Comparison of ENCODE assay signal across 10 mouse cellular contexts in genomic region chr12:112646139-112646538, GRCm38 (mm10). TPM values are rescaled to one million over a fixed set of nuclear protein-coding genes. Genes with fewer than 3 reads are reported as not detected.
A peak's percentile ranks its signal among the peaks of the same experiment; 100 is the strongest.
DNase-seq lines count a peak whose midpoint lies in the region; ATAC-seq and TF ChIP-seq lines count a peak whose summit lies in the region.
"Had no signal": no experiment of that assay in that cellular context is flagged by ENCODE, and none has a peak within 500 bp of the region (broad histone marks: within the 10 kb centered on the region; RNA-seq: fewer than 3 reads in every experiment).

No protein-coding gene starts in this region.

- no peak for TF ChIP-seq EP300 in heart, adult 2 months (IDR thresholded peaks at IDR 0.05; ENCODE audit: insufficient read depth, low read depth, low read length)

- DNase-seq in heart, adult 2 months: no peak
- no peak for DNase-seq in cerebellum, postnatal 14 days
- no peak for DNase-seq in frontal cortex, postnatal 25 days (ENCODE audit: low spot score in 2 of 2)
- no peak for DNase-seq in spleen, adult 12 weeks (ENCODE audit: low spot score)
- DNase-seq: adrenal gland, adult 2 months; kidney, postnatal 25 days had no signal

- H3K36me3 ChIP-seq in heart, embryonic 11.5 days (ENCODE audit: control insufficient read depth, insufficient read depth, low read length): peaks cover 4% of the 10 kb centered on the region
- no peaks in the 10 kb centered on the region for H3K36me3 ChIP-seq in heart, adult 2 months (ENCODE audit: control insufficient read depth, insufficient read depth, low read length)
- peaks cover 7% of the 10 kb centered on the region for H3K36me3 ChIP-seq in hindbrain, embryonic 16.5 days (ENCODE audit: control insufficient read depth, insufficient read depth, low read length)
- H3K36me3 ChIP-seq in midbrain, embryonic 13.5 days: peaks cover 34% of the 10 kb centered on the region

- peaks cover 18% of the 10 kb centered on the region for H3K4me1 ChIP-seq in heart, embryonic 11.5 days (ENCODE audit: control insufficient read depth, insufficient read depth, low read length)
- H3K4me1 ChIP-seq in heart, adult 2 months (ENCODE audit: control insufficient read depth, insufficient read depth, low read length): peaks cover 2% of the 10 kb centered on the region
- H3K4me1 ChIP-seq in bone marrow macrophage, adult 2 months (ENCODE audit: control insufficient read depth, insufficient read depth, low read length): peaks cover 17% of the 10 kb centered on the region
- H3K4me1 ChIP-seq in hindbrain, embryonic 16.5 days (ENCODE audit: control insufficient read depth, insufficient read depth, low read depth, low read length): peaks cover 19% of the 10 kb centered on the region
- H3K4me1 ChIP-seq in midbrain, embryonic 13.5 days (replicated peaks): peaks cover 19% of the 10 kb centered on the region

- H3K4me3 ChIP-seq in heart, embryonic 11.5 days (ENCODE audit: low read depth, low read length): peak overlapping the region; percentile 84; the same call in 1 of the 2 replicates
- no peak overlapping the region for H3K4me3 ChIP-seq in heart, adult 2 months
- peak overlapping the region; percentile 97 for H3K4me3 ChIP-seq in bone marrow macrophage, adult 2 months (ENCODE audit: insufficient read depth, low read length)
- H3K4me3 ChIP-seq in hindbrain, embryonic 16.5 days (ENCODE audit: low read length): peak overlapping the region; percentile 53; the same call in 1 of the 2 replicates
- peak overlapping the region; percentile 58 for H3K4me3 ChIP-seq in midbrain, embryonic 13.5 days (replicated peaks)

- no peak for ATAC-seq in heart, embryonic 11.5 days (replicated peaks; ENCODE audit: insufficient number of reproducible peaks, low FRiP score, low TSS enrichment)
- no peak for ATAC-seq in hindbrain, embryonic 16.5 days
- ATAC-seq in midbrain, embryonic 13.5 days: no peak

- WGBS in heart, embryonic 11.5 days (ENCODE audit: insufficient replicate concordance): 58% methylated on average over 6 of the region's 6 CpGs
- 38% methylated on average over 6 of the region's 6 CpGs for WGBS in heart, adult 2 months
- 57% methylated on average over 6 of the region's 6 CpGs for WGBS in hindbrain, embryonic 16.5 days
- 55% methylated on average over 6 of the region's 6 CpGs for WGBS in midbrain, embryonic 13.5 days

- H3K27ac ChIP-seq in heart, embryonic 11.5 days (ENCODE audit: low read depth, low read length): no peak overlapping the region
- no peak overlapping the region for H3K27ac ChIP-seq in heart, adult 2 months
- H3K27ac ChIP-seq in bone marrow macrophage, adult 2 months (ENCODE audit: insufficient read depth, low read depth, low read length): no peak overlapping the region
- H3K27ac ChIP-seq in hindbrain, embryonic 16.5 days (ENCODE audit: low read depth, low read length): no peak overlapping the region
- no peak overlapping the region for H3K27ac ChIP-seq in midbrain, embryonic 13.5 days

- no peaks in the 10 kb centered on the region for H3K27me3 ChIP-seq in heart, embryonic 11.5 days (ENCODE audit: control insufficient read depth, insufficient read depth, low read length)
- H3K27me3 ChIP-seq in heart, adult 2 months (ENCODE audit: control insufficient read depth, insufficient read depth, low read length): no peaks in the 10 kb centered on the region
- H3K27me3 ChIP-seq in hindbrain, embryonic 16.5 days (replicated peaks; ENCODE audit: control insufficient read depth, insufficient read depth, low read length): no peaks in the 10 kb centered on the region
- H3K27me3 ChIP-seq in midbrain, embryonic 13.5 days: no peaks in the 10 kb centered on the region

- no peak for TF ChIP-seq CTCF in heart, adult 2 months (IDR thresholded peaks at IDR 0.05)
- TF ChIP-seq CTCF in bone marrow macrophage, adult 2 months (IDR thresholded peaks at IDR 0.05; ENCODE audit: low read depth, low read length): no peak

- TF ChIP-seq POLR2A in heart, adult 2 months (IDR thresholded peaks at IDR 0.05; ENCODE audit: insufficient read depth, low read depth, low read length): no peak
- no peak for TF ChIP-seq POLR2A in bone marrow macrophage, adult 2 months (IDR thresholded peaks at IDR 0.05; ENCODE audit: borderline replicate concordance, low read depth, low read length)

- no peaks in the 10 kb centered on the region for H3K79me2 ChIP-seq in heart, adult 2 months (replicated peaks; ENCODE audit: control insufficient read depth, insufficient read depth, low read length)

- H3K4me2 ChIP-seq in heart, embryonic 11.5 days: peak overlapping the region; percentile 97
- H3K4me2 ChIP-seq in hindbrain, embryonic 16.5 days (ENCODE audit: low read length): peak overlapping the region; percentile 73
- H3K4me2 ChIP-seq in midbrain, embryonic 13.5 days (replicated peaks): peak overlapping the region; percentile 76

- H3K9me3 ChIP-seq in heart, embryonic 11.5 days (replicated peaks; ENCODE audit: control insufficient read depth, low read length): no peaks in the 10 kb centered on the region
- no peaks in the 10 kb centered on the region for H3K9me3 ChIP-seq in hindbrain, embryonic 16.5 days (ENCODE audit: control insufficient read depth, low read length)
- H3K9me3 ChIP-seq in midbrain, embryonic 13.5 days: no peaks in the 10 kb centered on the region

- peak overlapping the region; percentile 90 for H3K9ac ChIP-seq in heart, embryonic 11.5 days (ENCODE audit: low read depth, low read length)
- H3K9ac ChIP-seq in heart, adult 2 months (ENCODE audit: low read depth, low read length): no peak overlapping the region
- H3K9ac ChIP-seq in hindbrain, embryonic 16.5 days (ENCODE audit: low read depth, low read length): peak overlapping the region; percentile 66; the same call in 1 of the 2 replicates
- H3K9ac ChIP-seq in midbrain, embryonic 13.5 days (replicated peaks): peak overlapping the region; percentile 73

- intact Hi-C loops in heart, adult 2 months (cut with DNase I): no loop called here

RNA-seq across cellular contexts. Expression of gene Siva1, which starts 1.7 kb away (rescaled TPM):
- 141 and 156 TPM in 2 replicates for polyA plus RNA-seq in heart, embryonic 11.5 days (2014; fragmentation: Nextera tagmentation; extraction: Ambion mirVana)
- 10 to 100 TPM; 32.0 to 38.7 TPM for total RNA-seq in heart, adult 2 months (2021)
- polyA plus RNA-seq in heart, adult 2 months (2012; rRNA removed): 38.4 and 39.4 TPM in 2 replicates
- 34.9 and 52.4 TPM in 2 replicates for polyA plus RNA-seq in bone marrow macrophage, adult 2 months (2012; ENCODE audit: insufficient read depth, insufficient read length, missing spikeins)
- 48.1 and 57.5 TPM in 2 replicates for polyA plus RNA-seq in hindbrain, embryonic 16.5 days (2015; fragmentation: Nextera tagmentation; extraction: Ambion mirVana)
- polyA plus RNA-seq in midbrain, embryonic 13.5 days (2015; fragmentation: Nextera tagmentation; extraction: Ambion mirVana): 83.0 and 96.5 TPM in 2 replicates

RNA-seq across cellular contexts. Expression of gene Adssl1, which starts 26.3 kb away (rescaled TPM):
- polyA plus RNA-seq in heart, embryonic 11.5 days (2014; fragmentation: Nextera tagmentation; extraction: Ambion mirVana): 73.3 and 75.2 TPM in 2 replicates
- 100 to 1,000 TPM; 150 to 173 TPM for total RNA-seq in heart, adult 2 months (2021)
- polyA plus RNA-seq in heart, adult 2 months (2012; rRNA removed): 85.2 and 98.2 TPM in 2 replicates
- polyA plus RNA-seq in bone marrow macrophage, adult 2 months (2012; ENCODE audit: insufficient read depth, insufficient read length, missing spikeins): 33.2 and 38.5 TPM in 2 replicates
- 7.7 and 7.9 TPM in 2 replicates for polyA plus RNA-seq in hindbrain, embryonic 16.5 days (2015; fragmentation: Nextera tagmentation; extraction: Ambion mirVana)
- 1.1 and 1.5 TPM in 2 replicates for polyA plus RNA-seq in midbrain, embryonic 13.5 days (2015; fragmentation: Nextera tagmentation; extraction: Ambion mirVana)

RNA-seq across cellular contexts. Expression of gene Akt1, which starts 28.5 kb away (rescaled TPM):
- polyA plus RNA-seq in heart, embryonic 11.5 days (2014; fragmentation: Nextera tagmentation; extraction: Ambion mirVana): 94.2 and 108 TPM in 2 replicates
- total RNA-seq in heart, adult 2 months (2021): 100 to 1,000 TPM; 189 to 207 TPM
- polyA plus RNA-seq in heart, adult 2 months (2012; rRNA removed): 148 and 149 TPM in 2 replicates
- polyA plus RNA-seq in bone marrow macrophage, adult 2 months (2012; ENCODE audit: insufficient read depth, insufficient read length, missing spikeins): 169 and 176 TPM in 2 replicates
- polyA plus RNA-seq in hindbrain, embryonic 16.5 days (2015; fragmentation: Nextera tagmentation; extraction: Ambion mirVana): 55.6 and 62.3 TPM in 2 replicates
- polyA plus RNA-seq in midbrain, embryonic 13.5 days (2015; fragmentation: Nextera tagmentation; extraction: Ambion mirVana): 55.9 and 61.1 TPM in 2 replicates

RNA-seq across cellular contexts. Expression of gene Zbtb42, which starts 32.5 kb away (rescaled TPM):
- 2.8 and 4.2 TPM in 2 replicates for polyA plus RNA-seq in heart, embryonic 11.5 days (2014; fragmentation: Nextera tagmentation; extraction: Ambion mirVana)
- total RNA-seq in heart, adult 2 months (2021): 1 to 10 TPM; 4.4 to 5.9 TPM
- polyA plus RNA-seq in heart, adult 2 months (2012; rRNA removed): 9.5 and 13.6 TPM in 2 replicates
- polyA plus RNA-seq in bone marrow macrophage, adult 2 months (2012; ENCODE audit: insufficient read depth, insufficient read length, missing spikeins): 9.2 and 10.1 TPM in 2 replicates
- polyA plus RNA-seq in hindbrain, embryonic 16.5 days (2015; fragmentation: Nextera tagmentation; extraction: Ambion mirVana): 2.4 and 4.0 TPM in 2 replicates
- polyA plus RNA-seq in midbrain, embryonic 13.5 days (2015; fragmentation: Nextera tagmentation; extraction: Ambion mirVana): 2.8 and 3.3 TPM in 2 replicates

RNA-seq across cellular contexts. Expression of gene Inf2, which starts 57.6 kb away (rescaled TPM):
- polyA plus RNA-seq in heart, embryonic 11.5 days (2014; fragmentation: Nextera tagmentation; extraction: Ambion mirVana): 3.2 and 3.8 TPM in 2 replicates
- 10 to 100 TPM; 15.0 to 17.3 TPM for total RNA-seq in heart, adult 2 months (2021)
- polyA plus RNA-seq in heart, adult 2 months (2012; rRNA removed): 11.7 and 12.7 TPM in 2 replicates
- polyA plus RNA-seq in bone marrow macrophage, adult 2 months (2012; ENCODE audit: insufficient read depth, insufficient read length, missing spikeins): 28.0 and 30.8 TPM in 2 replicates
- 1.0 and 1.1 TPM in 2 replicates for polyA plus RNA-seq in hindbrain, embryonic 16.5 days (2015; fragmentation: Nextera tagmentation; extraction: Ambion mirVana)
- 0.43 and 1.8 TPM in 2 replicates for polyA plus RNA-seq in midbrain, embryonic 13.5 days (2015; fragmentation: Nextera tagmentation; extraction: Ambion mirVana)
